Mouse (Mus musculus) frontal cortex, adult 2 months (tissue): ENCODE measurements at regions not wholly inside any gene's neighbourhood (a gene's known extent, or its start where the extent isn't known, plus 50 kb on each side); places are given as distances from the start of the nearest gene placed in this dataset.

ENCODE experiments used
- DNase-seq, 2 experiments: peaks; one replicate each; pipeline ENCODE4 v3.0.0; 2022; ENCODE audit warnings: low spot score in 1 of 2; ENCODE audit errors: extremely low spot score in 1 of 2

- DNase-seq = peak; percentile 23 to 61
These were observed 156.7 kb upstream of the Ubl3 start for GRCm38 (mm10) chr5:148709111-148709771.

DNA sequence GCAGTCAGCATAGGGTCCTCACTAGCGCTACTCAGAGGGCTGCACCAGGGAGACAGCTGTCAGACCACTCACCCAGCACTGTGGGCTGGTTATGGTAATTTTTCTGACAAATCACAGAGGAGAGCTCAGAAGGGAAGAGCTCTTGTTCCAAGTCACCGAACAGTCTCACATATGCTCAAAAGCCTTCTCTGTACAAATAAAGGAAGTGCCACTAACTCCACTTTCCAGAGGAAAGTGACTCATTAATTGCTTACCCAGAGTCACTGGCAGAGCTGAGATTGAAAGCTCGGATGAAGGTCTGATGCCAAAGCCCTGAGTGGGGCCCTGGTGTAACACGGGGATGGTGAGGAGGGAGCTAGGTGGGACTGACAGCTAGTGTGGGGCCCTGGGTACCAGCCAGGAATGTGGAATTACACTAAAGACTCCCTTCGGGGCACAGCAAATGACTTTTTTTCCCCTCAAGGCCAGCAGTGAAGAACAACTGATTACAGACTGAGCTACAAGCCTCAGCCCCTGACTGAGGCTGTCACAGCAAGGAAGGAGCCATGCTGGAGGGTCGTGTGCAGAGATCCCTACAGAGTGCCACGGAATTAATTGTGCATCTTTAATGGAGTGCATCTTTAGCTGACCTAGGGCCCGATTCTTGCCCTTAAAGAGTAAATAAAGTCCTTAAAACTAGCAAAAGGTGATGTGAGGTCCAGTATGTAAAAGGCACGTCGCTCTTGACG lies 155.6 kb upstream of the Ubl3 start:
- DNase-seq = peak; percentile 22 to 66

DNA sequence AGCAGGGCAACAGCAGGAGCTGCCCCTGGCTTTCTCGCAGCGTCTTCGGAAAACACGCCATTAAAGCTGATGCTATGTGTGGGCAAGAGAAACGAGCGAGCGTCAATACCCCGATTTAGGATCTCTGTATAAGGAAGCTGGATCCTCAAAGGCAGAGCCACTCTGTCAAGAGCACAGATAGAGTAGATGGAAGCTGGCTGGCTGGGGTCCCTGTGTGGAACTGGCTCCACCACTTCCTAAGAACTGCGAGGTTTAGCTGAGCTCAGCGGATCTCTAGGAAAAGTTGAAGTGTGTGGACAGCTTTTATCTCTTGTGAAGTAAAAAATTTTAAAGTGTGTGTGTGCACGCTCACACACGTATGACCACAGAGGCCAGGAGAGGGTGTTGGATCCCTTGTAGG lies 154.7 kb upstream of the Ubl3 start:
- no peak for DNase-seq

GRCm38 (mm10) chr5:148706323-148707120 lies 153.9 kb upstream of the Ubl3 start:
- DNase-seq = no peak

- DNase-seq = no peak
These were observed 152.2 kb upstream of the Ubl3 start for GRCm38 (mm10) chr5:148704769-148705168.

DNA sequence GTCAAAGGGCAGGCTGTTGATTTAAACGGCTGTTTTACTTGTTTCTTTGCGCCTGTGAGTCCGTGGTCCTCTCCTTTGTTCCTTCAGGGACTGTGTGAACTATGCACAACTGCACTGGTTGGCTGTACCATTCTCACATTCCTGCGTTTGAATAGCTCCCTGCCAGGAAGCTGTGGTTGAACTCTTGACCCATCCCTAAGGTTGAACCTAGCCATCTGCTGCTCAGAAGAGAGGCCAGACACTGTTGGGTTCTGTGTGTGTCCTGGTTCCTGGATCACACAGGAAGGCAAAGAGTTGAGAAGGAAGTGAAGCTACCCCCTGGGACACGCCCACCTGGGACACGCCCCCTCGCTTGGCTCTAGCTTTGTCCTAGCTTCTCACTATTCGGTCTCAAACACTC lies 149.3 kb upstream of the Ubl3 start:
- no peak for DNase-seq

DNA sequence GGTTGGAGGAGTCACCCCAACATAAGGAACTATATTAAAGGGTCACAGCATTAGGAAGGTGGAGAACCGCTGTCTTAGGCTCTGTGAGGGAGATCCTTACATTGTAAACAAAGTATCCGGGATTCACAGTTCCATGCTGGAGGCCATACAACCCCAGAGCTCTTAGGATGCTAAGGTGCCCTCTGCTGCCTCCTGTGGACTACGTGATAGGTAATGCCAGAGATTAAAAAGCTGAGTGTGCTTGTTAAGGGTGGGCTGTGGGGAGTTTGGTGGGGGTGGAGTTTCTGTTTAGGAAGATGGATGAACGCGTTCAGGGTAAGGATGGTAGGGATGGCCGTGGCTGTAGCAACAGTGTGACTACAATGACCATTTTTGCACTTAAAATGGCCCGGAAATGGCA lies 148.4 kb upstream of the Ubl3 start:
- no peak for DNase-seq

DNA sequence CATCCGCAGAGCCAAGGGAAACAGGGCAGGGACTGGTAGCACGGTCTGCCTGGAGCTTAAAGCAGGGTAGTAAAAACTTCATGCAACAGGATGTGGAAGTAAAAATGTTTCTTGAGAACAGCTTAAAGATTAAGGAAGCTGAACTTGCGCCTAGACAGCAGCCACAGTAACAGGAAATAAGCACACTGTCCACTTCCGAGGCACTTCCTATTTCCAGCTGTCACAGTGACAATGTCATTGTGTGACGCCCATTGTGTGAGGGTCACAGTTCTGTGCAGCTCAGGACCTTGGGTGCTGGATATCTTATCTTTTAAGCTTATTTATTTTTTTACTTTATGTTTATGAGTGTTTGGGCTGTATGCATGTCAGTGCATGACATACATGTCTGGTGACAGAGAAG lies 147.7 kb upstream of the Ubl3 start:
- no peak for DNase-seq

DNA sequence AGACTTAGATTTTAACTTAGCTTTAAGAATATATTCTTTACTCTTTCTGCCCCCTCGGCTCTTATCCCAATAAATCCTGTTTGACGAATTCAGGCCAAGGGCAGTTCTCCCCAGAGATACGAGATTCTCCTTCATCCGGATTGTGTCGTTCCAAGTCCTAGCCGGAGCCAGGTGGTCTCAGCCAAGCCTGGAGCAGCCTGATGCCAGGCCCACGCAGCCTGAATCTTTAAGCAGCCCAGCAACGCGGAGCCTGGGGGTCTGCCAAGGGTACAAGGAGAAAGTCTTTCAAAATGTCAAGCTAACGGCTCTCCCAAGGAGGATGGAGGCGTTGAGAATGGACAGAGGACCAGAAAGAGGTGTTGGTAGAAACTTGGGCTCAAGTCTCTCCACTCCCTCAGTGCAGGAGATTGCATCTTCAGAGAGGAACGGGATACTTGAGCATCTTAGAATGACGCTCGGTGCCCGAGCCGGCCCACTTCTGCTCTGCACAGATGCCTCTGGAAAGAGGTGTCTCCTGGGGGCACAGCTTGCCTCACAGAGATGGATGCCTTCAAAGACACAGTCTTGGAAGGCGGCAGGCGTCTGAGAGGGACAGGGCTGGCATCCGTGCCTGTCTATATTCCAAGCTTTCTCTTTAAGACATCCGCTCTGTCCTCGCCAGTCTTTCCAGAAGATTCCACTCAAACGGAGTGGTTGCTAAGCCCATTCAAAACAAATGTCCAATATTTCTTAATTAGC lies 145.2 kb upstream of the Ubl3 start:
- no peak for DNase-seq

- no peak for DNase-seq
These were observed 141.8 kb upstream of the Ubl3 start for GRCm38 (mm10) chr5:148694352-148694751.

GRCm38 (mm10) chr5:148691486-148691885 lies 138.9 kb upstream of the Ubl3 start:
- DNase-seq = no peak

GRCm38 (mm10) chr5:148690823-148691197 lies 138.2 kb upstream of the Ubl3 start:
- no peak for DNase-seq

GRCm38 (mm10) chr5:148690158-148690822 lies 137.7 kb upstream of the Ubl3 start:
- DNase-seq = no peak

GRCm38 (mm10) chr5:148689297-148689696 lies 136.7 kb upstream of the Ubl3 start:
- DNase-seq = no peak

GRCm38 (mm10) chr5:148688501-148688900 lies 135.9 kb upstream of the Ubl3 start:
- no peak for DNase-seq

DNA sequence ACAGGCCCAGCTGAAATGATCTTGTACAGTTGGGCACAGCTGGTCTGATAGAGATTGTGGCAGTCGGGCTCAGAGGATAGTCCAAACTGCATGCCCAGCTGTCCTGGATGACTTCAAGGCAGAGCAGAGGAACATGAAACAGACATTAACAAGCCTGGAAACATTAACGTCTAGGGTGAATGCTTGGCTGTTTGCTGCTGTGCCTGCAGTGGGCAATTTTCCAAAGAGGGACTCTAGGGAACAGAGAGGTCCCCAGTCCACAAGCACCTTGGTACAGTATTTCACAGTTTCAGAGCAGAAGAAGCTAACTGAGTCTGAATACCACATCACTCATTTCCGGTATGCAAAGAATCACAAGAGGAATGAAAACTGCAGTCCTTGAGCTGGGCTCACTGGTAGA lies 135.2 kb upstream of the Ubl3 start:
- no peak for DNase-seq

DNA sequence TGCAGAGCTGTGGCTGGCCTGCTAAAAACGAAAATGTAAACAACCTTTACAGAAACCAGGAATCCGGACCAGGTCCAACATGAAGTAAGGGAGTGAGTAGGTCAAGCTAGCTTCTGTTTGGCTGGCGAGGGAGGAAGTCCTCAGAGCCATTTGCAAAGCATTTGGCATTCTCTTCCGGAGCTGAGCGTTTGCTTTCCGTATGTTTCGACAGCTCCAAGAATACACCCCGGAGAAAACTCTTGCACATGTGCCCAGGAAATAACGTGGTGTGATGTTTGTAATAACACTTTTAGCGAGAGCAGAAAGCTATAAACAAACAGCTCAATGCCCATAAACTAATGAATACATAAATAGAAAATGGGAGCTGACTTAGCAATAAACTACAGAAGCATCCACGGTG lies 131.6 kb upstream of the Ubl3 start:
- DNase-seq = no peak

DNA sequence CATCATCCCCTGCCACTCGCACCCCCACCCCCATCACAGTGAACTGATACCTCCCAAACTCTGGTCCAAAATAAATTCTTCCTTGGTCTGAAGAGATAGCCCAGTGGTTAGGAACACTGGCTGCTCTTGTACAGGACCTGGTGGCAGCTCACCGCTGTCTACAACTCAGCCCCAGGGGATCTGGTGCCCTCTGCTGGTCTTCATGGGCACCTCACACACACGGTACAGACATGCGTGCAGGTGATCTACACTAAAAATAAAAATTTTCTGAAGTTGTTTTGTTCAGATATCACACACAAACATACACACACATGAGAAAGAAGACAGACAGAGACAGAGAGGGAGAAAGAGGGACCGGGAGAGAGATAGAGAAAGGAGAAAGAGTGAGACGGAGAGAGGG lies 130.0 kb upstream of the Ubl3 start:
- no peak for DNase-seq

DNA sequence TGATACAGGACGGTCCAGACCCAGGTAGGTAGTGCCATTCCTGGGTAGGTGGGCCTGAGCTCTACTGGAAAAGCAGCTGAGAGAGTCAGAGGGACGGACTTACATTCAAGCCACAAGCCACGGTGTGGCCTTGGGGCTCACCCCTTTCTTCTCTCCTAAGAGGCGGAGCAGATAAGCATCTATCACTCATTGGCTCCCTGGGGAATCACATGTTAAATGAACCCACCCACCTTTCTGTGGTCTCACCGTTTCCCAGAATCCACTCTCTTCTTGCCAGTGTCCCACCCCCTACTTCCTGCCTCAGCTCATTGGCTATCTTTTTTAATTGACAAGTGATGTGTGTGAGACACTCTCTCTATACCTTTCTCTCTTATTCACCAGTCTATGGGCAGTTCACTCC lies 127.8 kb upstream of the Ubl3 start:
- DNase-seq = no peak

- no peak for DNase-seq
These were observed 127.0 kb upstream of the Ubl3 start for GRCm38 (mm10) chr5:148679586-148679985.
